Mouse (Mus musculus) liver, embryonic 14.5 days (tissue): ENCODE results near the gene Nceh1.

Experiments
- CTCF ChIP-seq: IDR thresholded peaks from 2 replicates; pipeline ENCODE4 v1.5.1; 2016; ENCODE audit warnings: antibody characterized with exemption, low read depth, control low read depth
- EP300 ChIP-seq: IDR thresholded peaks from 2 replicates; pipeline ENCODE4 v1.6.1; 2016; ENCODE audit warnings: antibody characterized with exemption, low read depth

DNA sequence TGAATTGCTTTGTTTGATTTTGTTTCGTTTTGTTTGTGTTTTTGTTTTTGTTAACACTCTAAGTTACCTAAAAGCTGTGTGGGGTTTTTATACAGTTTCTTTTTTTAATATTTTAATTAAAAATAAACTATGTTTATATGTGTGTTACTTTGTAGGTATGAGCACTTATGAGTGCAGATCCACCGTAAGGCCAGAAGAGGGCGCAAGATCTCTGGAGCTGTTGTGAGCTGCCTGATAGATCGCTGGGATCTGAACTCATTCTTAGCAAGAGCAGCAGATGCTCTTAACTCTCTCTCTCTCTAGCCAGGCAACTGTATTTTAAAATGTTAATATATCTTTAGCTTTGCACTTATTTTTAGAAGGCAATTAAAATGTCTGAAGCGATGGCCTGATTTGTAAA is 101.5 kb downstream of the Nceh1 start:
- TF ChIP-seq CTCF (peak; percentile 40), EP300 (no peak)
